Mouse (Mus musculus): ENCODE results near the gene Zranb2.

The Zranb2 gene

DNA sequence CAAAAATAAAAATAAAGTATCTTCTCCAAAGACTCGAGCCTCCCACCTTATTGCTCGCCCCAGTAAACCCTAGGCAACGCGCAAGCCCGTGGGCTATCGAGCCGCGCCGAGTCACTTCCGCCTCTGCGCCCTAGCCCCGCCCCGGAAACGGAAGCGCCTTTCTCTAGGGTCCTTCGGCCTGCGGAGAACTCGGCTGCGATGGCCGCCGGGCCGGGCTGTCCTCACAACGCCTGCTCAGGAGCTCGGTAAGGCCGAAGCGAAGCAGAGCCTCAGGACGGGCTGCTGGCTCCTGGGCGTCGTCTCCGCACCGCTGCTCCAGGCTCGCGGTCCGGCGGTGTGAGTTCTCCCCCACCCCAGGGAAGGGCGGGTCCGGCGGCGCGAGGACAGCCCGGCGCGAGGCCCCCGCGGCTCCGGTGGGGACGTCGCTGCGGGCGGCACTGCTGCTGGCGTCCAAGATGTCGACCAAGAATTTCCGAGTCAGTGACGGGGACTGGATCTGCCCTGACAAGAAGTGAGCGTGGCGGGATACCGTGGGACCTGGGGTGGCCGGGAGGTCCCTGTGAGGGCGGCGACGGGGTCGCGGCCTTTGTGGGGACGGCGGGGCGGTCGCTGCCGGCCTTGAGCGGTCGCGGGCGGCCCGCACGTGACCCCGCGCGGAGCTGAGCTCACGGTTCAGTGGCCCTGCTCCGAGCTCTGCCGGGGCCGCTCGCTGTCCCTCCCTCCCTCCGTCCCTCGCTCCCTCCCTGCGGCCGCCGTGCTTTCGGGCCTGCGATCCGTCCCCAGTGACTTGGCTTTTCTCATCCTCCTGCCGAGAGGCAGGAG is at the start of gene Zranb2:
Gene Zranb2 (plus strand): TSS at position 197 of the 822 bp plus-strand sequence.
- DNase-seq = peak; percentile 92

DNA sequence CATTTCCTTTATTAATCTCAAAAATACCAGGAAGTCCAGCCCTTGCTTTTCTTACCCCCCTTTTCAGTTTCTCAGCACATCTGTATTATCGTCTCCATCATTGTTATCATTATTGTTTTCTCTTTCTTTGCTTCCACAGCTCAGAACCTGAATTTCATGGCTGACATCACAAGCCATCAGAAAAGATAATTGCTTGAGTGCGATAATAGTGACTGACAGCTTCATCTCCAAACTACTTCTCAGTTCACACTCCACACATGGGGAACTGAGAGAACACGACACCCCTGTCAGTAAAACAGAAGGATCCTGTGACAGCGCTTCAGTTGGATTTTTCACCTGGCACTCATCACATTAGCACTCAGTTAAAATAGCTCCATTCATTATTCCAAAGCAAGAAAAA is 41.9 kb upstream of the Zranb2 start:
- DNase-seq = no peak

DNA sequence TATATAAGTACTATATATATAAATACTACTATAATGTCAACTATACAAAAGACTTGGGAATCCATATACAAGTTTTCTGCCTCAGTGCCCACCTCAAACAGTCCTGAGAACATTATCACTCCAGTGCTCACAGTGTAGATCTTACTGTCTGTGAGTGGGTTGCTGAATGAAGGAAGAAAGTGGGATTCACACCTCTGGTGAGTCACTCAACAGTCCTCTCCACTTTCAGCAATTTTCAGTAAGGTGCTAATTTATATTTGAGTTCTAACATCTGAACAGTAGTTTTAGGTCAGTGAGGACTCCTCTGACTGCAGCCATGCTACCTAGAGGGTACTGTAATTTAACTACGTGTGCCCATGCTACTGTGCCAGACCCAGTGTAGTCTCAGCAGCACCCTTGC is 31.7 kb upstream of the Zranb2 start:
- no peak for DNase-seq

DNA sequence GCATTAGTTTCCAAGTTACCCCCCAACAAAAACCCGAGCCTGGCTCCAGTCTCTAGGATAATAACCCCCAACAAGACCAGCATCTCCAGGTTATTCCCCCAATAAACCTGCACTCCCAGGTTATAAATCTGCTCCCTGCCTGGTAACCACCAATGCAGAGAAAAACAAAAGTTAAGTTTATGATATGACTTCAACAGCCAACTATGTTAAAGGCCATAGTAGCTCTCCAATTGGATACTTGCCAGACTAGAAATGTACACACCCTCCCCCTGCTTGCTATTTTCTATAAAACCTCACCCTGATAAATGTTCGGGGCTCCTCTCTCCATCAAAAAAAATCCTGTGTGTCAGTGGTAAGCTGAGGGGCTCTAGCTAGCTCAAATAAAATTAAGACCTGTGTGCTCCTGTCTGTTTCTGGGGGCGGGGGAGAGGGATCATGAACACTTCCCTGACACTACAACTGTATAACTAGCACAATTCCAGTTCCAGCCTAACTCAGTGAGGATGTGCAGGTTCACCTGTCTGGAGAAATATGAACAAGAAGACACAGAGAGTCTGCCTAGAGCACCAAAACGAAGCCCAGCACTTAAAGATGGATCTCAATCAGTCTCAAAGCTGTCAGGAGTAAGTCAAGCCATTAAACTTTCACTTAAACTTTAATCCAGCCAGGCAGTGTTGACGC is 19.7 kb upstream of the Zranb2 start:
- DNase-seq = no peak

- no peak for DNase-seq
These were observed 17.5 kb upstream of the Zranb2 start for GRCm38 (mm10) chr3:157516471-157516870.

GRCm38 (mm10) chr3:157517992-157518391 is 16.0 kb upstream of the Zranb2 start:
- DNase-seq = peak; percentile 28

DNA sequence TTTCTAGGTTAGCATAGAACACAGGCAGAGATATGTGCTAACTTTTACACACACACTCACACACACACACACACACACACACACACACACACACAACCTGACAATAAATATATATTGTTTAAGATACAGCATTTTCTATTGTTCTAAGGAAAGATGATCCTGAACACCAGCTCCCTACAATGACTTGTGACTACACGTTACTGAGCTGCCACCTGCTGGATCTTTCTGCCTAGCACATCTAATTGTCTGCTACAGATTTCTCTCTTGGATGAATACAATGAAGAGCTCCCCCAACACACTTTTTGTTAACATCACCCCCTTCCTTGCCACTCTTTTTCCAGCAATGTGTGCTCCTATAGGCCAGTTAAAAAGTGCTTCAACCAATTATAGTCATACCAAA is 13.5 kb upstream of the Zranb2 start:
- peak; percentile 22 for DNase-seq

DNA sequence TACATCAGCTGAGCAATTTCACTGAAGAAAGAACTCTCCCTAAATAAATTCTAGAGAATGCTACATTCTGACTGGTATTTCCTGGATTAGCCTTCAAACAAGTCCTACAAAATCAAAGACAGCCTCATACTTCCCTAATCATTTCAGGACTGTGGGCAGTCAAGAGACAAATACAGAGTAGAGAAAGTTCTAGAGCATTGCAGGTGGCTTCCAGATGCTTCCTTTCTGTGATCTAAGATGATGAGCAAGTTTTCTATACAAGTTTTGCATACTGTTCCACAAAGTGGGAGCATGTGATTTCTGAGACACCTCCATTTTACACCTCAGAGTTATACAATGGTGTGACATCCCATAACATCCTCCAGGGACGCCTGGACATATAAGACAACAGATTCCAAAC is 10.1 kb upstream of the Zranb2 start:
- no peak for DNase-seq

DNA sequence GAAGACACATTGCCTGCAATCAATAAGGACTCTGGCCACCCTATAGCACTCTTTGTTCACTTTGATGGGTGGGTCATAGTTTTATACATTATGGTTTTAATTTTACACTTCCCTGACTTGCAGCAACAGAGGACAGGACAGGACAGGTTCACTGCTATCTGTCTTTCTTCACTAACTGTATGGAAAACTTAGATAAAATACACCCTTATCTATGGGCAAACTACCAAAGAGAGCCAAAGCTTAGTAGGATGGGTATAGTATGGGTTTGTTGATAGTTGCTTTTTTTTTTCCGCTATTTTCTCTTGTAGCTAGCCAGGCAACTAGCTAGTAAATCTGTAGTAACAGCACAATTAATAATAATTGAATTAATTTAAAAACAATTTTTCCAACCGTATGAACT is 2.4 kb upstream of the Zranb2 start:
- DNase-seq = no peak

DNA sequence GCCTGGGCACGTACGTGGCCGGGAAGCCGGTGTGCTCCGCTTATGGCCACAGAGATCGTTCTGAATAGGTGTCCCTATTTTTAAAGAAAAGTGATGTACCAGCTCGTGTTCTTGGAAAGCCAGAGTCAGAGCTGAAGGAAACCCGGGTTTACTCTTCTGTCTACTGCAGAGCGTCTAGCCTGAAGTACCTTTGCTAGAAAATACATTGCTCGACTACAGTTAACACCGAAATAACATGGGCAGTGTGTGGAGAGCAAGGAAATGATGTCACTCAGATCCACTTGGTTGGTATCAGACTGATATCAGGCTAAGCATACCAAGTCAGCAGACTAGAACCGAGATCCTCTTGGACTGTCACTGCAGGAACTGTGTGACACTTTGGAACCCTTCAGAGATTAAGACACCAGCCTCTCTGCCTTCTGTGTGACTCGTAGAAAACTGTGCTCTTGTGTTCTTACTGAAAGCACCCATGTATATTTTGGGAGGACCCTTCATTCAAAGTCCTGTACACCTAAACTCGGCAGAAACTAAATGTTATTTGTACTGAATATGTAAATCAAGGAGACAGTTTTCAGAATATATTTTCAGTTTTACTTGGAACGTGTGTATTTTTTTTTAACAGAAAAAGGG is 941 bp downstream of the Zranb2 start:
- peak; percentile 37 for DNase-seq

- DNase-seq = no peak
These were observed 15.4 kb downstream of the Zranb2 start for GRCm38 (mm10) chr3:157549323-157549722.

DNA sequence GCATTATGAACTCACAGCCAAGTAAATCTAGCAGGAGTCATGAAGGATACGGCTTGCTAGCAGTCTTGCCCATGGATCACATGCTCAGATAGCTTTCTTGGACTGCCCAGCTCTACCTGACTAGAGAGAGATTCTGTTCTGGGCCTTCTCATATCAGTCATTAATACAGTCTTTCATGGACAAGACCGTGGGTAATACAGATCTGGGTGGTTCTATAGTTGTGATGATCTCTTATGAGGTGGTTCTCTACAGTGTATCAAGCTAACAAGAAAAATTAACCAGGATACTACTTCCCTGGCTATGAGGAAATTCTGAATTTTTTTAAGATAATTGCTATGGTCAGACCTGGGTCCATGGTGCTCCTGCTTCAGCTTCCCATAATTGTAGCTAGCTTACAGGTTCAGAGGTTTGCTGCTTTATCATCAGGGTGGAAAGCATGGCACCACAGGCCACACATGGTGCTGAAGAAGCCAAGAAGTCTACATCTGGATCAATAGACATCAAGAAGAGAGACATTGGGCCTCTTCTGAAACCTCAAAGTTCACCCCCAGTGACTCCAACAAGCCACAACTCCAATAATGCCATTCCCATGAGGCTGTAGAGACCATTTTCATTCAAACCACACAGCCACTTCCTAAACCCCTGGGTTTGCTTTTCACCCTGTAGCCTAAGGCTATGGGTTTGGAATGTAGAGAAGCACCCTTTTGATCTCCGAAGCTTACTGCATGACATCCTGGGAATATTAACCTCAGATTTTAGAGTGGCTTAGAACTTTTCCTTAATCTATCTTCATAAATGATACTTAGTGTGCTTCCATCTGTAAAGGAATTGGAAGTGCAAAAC is 16.0 kb downstream of the Zranb2 start:
- no peak for DNase-seq

DNA sequence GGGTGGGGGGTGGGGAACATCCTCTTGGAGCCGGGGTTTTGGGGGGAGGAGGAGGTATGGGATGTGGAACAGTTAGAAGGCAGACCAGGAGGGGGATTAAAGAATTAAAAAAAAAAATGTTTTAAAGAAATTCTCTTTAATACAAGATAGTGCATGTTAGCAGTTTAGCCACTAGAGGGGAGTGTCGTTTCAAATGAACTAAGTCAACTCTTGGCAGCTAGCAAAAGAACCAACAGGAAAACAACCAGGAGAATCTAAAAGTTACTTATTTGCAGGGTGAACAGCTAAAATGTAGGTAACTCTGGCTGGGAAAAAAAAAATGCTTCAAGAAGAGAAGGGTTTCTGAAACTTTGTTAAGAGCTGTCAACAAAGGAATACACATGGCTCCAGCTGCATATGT is 31.2 kb downstream of the Zranb2 start:
- DNase-seq = no peak

GRCm38 (mm10) chr3:157566725-157567565 is 33.0 kb downstream of the Zranb2 start, which contains the start of gene Ptger3:
Gene Ptger3, plus strand, starts transcription at chr3:157566892.
- DNase-seq = peak; percentile 62

- no peak for DNase-seq
These were observed 33.7 kb downstream of the Zranb2 start for GRCm38 (mm10) chr3:157567566-157568132.

- DNase-seq = no peak
These were observed 38.1 kb downstream of the Zranb2 start for GRCm38 (mm10) chr3:157572011-157572410.

DNA sequence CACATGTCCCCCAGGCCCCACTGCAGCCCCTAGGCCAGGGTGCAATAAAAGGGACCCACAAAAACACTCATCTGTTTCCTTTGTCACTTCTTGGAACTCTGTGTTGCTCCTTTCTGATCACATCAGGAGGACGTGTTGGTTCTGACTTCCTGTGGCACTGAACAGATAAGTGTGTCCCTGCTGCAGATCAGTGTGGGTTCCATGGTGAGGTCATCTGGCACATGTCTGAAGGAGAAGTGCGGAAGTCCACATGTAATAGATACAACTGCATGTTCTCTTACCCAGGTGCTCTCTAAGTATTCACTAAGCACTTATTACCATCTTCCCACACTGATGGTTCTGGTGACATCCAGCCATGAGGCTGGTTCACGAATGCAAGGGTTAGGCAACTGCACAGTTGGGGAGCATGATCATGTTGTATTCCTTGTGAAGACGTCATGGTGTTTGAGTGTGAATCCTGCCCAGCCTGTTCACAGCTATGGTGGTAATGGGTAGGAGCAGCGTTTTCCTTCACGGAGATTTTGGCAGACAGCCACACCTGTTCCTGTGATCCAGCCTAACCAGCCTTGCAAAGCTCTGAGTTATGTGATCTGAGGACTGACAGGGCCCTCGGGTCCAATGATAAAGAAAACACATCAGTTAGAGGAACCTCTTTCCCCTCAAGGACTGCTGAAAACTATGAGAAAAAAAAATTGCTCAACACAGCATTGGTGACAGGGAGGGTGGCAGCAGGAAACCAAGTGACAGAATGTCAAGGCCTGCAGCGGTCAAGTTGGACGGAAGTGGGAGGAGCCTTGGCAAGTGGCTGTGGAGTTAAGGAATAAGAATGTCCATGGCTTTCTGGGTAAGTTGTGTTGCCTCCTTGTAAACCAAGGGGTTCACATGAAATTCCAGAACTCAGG is 41.7 kb downstream of the Zranb2 start:
- peak; percentile 49 for DNase-seq

- peak; percentile 48 for DNase-seq
These were observed 42.4 kb downstream of the Zranb2 start for GRCm38 (mm10) chr3:157576343-157576722.

GRCm38 (mm10) chr3:157576862-157577261 is 42.9 kb downstream of the Zranb2 start:
- no peak for DNase-seq

GRCm38 (mm10) chr3:157578469-157579170 is 44.7 kb downstream of the Zranb2 start:
- no peak for DNase-seq
